Mouse (Mus musculus) ES-CJ7 (cell line): ENCODE measurements around the gene Dcst1.
A peak's percentile ranks its signal among the peaks of the same experiment; 100 is the strongest.

Experiments
- DNase-seq: peaks from one replicate; pipeline ENCODE4 v3.0.0; 2011; ENCODE audit warnings: low read depth, low spot score

Dcst1 gene

GRCm38 (mm10) chr3:89314340-89314739 lies 50.7 kb downstream of the Dcst1 start:
- no peak for DNase-seq

GRCm38 (mm10) chr3:89308089-89308488 lies 57.0 kb downstream of the Dcst1 start:
- peak; percentile 91 for DNase-seq

- no peak for DNase-seq
Observed at GRCm38 (mm10) chr3:89305551-89306325, 59.3 kb downstream of the Dcst1 start.

GRCm38 (mm10) chr3:89305105-89305504 lies 59.9 kb downstream of the Dcst1 start:
- DNase-seq, result no peak

GRCm38 (mm10) chr3:89304440-89304839 lies 60.6 kb downstream of the Dcst1 start:
- DNase-seq, result no peak

- no peak for DNase-seq
Observed at GRCm38 (mm10) chr3:89300514-89300913, 64.5 kb downstream of the Dcst1 start.
